Mouse (Mus musculus) hindbrain, postnatal 0 days (tissue): ENCODE measurements around the gene Rgs19. TPM values are rescaled to one million over a fixed set of nuclear protein-coding genes. Genes with fewer than 3 reads are reported as not detected.

Experiments
- ATAC-seq: fragments of 200-750 bp; cut with Nextera tagmentation; 2 replicates; pipeline ENCODE4 v1.8.0; 2017; ENCODE audit warnings: mild to moderate bottlenecking, moderate TSS enrichment, moderate library complexity
- DNase-seq: peaks from one replicate; pipeline ENCODE4 v3.0.0-alpha.2; 2015; ENCODE audit warnings: low spot score
- H3K27ac ChIP-seq: fragments of 300-500 bp; sonication (generic); 2 replicates; pipeline ENCODE4 v1.5.1; 2014; ENCODE audit warnings: mild to moderate bottlenecking
- H3K27me3 ChIP-seq: fragments of 300-500 bp; sonication (generic); 2 replicates; pipeline ENCODE4 v1.6.1; 2014; ENCODE audit warnings: low read length, mixed read lengths; ENCODE audit not compliant: insufficient read depth
- H3K36me3 ChIP-seq: fragments of 300-500 bp; sonication (generic); 2 replicates; pipeline ENCODE4 v1.6.1; 2014; ENCODE audit warnings: low read length, mixed read lengths; ENCODE audit not compliant: insufficient read depth
- H3K4me1 ChIP-seq: fragments of 300-500 bp; sonication (generic); 2 replicates; pipeline ENCODE4 v1.6.1; 2014; ENCODE audit warnings: antibody characterized with exemption, low read length, mixed read lengths; ENCODE audit not compliant: insufficient read depth
- H3K4me2 ChIP-seq: fragments of 300-500 bp; sonication (generic); 2 replicates; pipeline ENCODE4 v1.6.1; 2014; ENCODE audit warnings: low read depth, mild to moderate bottlenecking, low read length, moderate library complexity, mixed read lengths
- H3K4me3 ChIP-seq: fragments of 300-500 bp; sonication (generic); 2 replicates; pipeline ENCODE4 v1.5.1; 2014; ENCODE audit warnings: low read length
- H3K9ac ChIP-seq: fragments of 300-500 bp; sonication (generic); replicated peaks from 2 replicates; pipeline ENCODE4 v1.6.1; 2014; ENCODE audit warnings: mild to moderate bottlenecking, low read length, moderate library complexity, mixed read lengths
- H3K9me3 ChIP-seq: fragments of 300-500 bp; sonication (generic); 2 replicates; pipeline ENCODE4 v1.6.1; 2016; ENCODE audit warnings: low read length, mixed read lengths
- CTCF ChIP-seq: IDR thresholded peaks from 2 replicates; pipeline ENCODE4 v1.5.1; 2016; ENCODE audit warnings: antibody characterized with exemption, control low read depth, low read depth
- WGBS: fragments of 180-500 bp; shearing (Covaris S2); extraction: QIAGEN DNeasy Blood & Tissue Kit; methylation state at CpG from one replicate; pipeline ENCODE4 v1.1.7; 2014; 5-methylcytosine and 5-hydroxymethylcytosine counted together
- polyA plus RNA-seq: library from polyadenylated mRNA; unstranded; fragments of >200 nt; fragmentation: Nextera tagmentation; extraction: Ambion mirVana; gene quantifications from 2 replicates; pipeline ENCODE4 v1.2.1, GENCODE M21; 2015
- total RNA-seq: library from RNA; depleted of rRNA; stranded (reverse); fragments of >200 nt; gene quantifications from 2 replicates; pipeline ENCODE4 v1.2.3, GENCODE M21; 2014; rRNA removed

Rgs19 gene
- total RNA-seq (57.9 and 94.0 TPM in 2 replicates), polyA plus RNA-seq (50.6 and 56.8 TPM in 2 replicates)

DNA sequence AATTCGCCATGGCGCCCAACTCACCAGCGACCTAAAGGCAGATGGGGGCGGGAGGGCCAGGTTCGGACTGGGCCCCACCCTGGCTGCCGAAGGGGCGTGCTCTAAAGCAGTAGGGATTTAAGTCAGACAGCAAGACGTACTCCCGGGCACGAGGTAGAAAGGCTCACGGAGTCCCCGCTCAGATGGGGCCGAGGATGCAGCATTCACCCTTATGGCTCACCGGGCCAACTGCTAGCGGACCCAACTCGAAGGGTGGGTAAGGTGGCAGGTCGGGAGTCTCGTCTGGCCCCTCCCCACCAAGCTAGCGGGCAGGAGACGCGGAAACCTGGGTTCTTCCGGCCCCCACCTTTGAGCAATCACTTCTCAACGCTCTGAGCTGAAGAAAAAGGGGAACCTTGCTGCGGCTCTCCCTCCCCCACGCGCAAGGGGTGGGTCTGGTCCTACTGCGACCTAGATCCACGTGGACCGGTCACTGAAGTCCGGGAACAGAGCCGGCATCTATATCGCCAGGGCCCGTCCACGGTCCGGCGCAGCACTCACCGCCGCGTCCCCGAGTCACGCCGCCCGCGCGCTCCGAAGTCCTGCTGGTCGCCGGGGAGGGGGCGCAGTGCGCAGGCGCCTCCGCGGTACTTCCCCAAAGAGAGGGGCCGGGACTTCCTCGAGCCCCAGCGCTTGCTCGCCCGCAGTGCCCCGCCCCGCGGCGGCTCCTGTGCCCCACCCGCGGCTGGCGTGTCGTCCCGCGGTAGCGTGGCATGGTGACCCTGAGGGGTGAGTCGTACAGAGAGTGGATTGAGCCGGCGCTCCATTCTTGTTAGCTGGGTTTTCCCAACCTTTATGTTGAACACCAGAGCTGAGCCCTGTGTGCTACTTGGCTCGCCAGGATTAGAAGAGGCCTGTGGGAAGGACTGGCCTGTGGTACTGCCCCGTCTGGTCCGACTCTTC lies at the start of gene Rgs19:
Rgs19 (minus strand) TSS at position 639 of the 942 bp plus-strand sequence.
- H3K27me3 ChIP-seq: no peaks in the 10 kb centered on the region
- no peak; the same call in 1 of the 2 replicates for TF ChIP-seq CTCF

DNA sequence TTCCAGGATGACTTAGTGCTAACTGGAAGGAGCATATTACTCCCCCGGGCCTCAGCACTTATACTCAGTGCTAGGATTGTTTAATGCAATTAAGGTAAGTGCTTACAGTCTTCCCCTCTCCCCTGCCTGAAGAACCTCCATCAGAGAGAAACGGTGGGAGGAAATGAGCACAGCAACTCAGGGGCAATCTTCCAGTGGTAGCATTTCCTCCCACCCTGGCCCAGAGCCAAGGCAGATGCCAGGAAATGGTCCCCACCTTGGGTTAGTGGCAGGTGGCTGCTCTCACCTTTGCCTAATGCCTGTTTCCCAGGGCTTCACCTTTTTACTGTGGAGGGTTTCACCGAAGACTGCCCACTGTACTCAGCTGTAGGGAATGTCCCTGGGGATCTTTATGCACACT lies 36.3 kb upstream of the Rgs19 start:
- Histone ChIP-seq H3K27ac (no peak overlapping the region), H3K4me2 (no peak overlapping the region), H3K4me1 (0 out of 2 replicates have a peak, but pooled peaks cover 4% of the 10 kb centered on the region), H3K9ac (no peak overlapping the region), H3K4me3 (no peak overlapping the region), H3K36me3 (0 out of 2 replicates have a peak, but pooled peaks cover 3% of the 10 kb centered on the region), H3K27me3 (no peaks in the 10 kb centered on the region), H3K9me3 (no peaks in the 10 kb centered on the region)
- no peak for DNase-seq
- TF ChIP-seq CTCF: no peak
- 55% methylated on average over 3 of the region's 3 CpGs for WGBS
- no peak for ATAC-seq

More for the DNA sequence above, at the start of gene Rgs19:
- under 1% methylated on average over 67 of the region's 75 CpGs for WGBS
- peak within 1 kb of the TSS; percentile 68 for H3K4me3 ChIP-seq
- DNase-seq: peak; percentile 82
- peak; percentile 83 for ATAC-seq
- H3K36me3 ChIP-seq: peaks cover 11% of the 10 kb centered on the region; the same call in 1 of the 2 replicates
- no peaks in the 10 kb centered on the region for H3K9me3 ChIP-seq
- peak within 1 kb of the TSS; percentile 75 for H3K9ac ChIP-seq
- H3K4me2 ChIP-seq: peak within 1 kb of the TSS; percentile 97
- peak within 1 kb of the TSS; percentile 61 for H3K27ac ChIP-seq
- H3K4me1 ChIP-seq: no peaks in the 10 kb centered on the region; the same call in 1 of the 2 replicates

- Histone ChIP-seq H3K27me3 (no peaks in the 10 kb centered on the region), H3K9me3 (no peaks in the 10 kb centered on the region), H3K4me1 (0 out of 2 replicates have a peak, but pooled peaks cover 4% of the 10 kb centered on the region), H3K36me3 (0 out of 2 replicates have a peak, but pooled peaks cover 4% of the 10 kb centered on the region), H3K4me3 (no peak overlapping the region), H3K9ac (no peak overlapping the region), H3K27ac (no peak overlapping the region), H3K4me2 (no peak overlapping the region)
- no peak for TF ChIP-seq CTCF
- DNase-seq (peak; percentile 40), ATAC-seq (peak; percentile 74)
- 25% methylated on average over 9 of the region's 9 CpGs for whole genome bisulfite sequencing
Observed at GRCm38 (mm10) chr2:181727659-181728262, 34.0 kb upstream of the Rgs19 start.

GRCm38 (mm10) chr2:181722213-181722612 lies 28.4 kb upstream of the Rgs19 start:
- H3K9ac ChIP-seq: no peak overlapping the region
- DNase-seq (peak; percentile 75), ATAC-seq (peak; percentile 61; the same call in 1 of the 2 replicates)
- H3K4me1 ChIP-seq: peaks cover 2% of the 10 kb centered on the region; the same call in 1 of the 2 replicates
- no peak overlapping the region for H3K27ac ChIP-seq
- TF ChIP-seq CTCF: peak; percentile 88
- no peak overlapping the region for H3K4me3 ChIP-seq
- WGBS: 17% methylated on average over 3 of the region's 3 CpGs
- H3K27me3 ChIP-seq: no peaks in the 10 kb centered on the region
- H3K9me3 ChIP-seq: no peaks in the 10 kb centered on the region
- no peak overlapping the region for H3K4me2 ChIP-seq
- 0 out of 2 replicates have a peak, but pooled peaks cover 8% of the 10 kb centered on the region for H3K36me3 ChIP-seq

DNA sequence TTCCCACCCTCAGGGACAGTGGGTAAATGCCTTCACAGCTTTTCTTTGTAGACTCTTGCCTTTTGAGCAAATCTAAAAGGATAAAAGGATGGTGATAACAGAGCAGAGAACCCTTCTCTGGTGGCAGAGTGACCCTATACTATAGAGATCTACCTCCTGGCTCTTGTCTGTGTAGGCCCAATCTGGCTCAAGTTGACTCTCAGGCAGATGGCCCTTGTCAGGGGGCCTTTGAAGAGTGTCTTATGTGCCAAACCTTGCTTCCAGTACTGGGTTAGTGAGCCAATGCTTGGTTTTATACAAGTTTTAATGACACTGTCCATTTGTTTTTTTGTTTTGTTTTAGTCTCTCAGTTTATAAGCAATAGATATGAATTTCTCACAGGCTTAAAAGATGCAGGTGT lies 27.4 kb upstream of the Rgs19 start:
- no peak overlapping the region for H3K4me2 ChIP-seq
- DNase-seq: no peak
- no peaks in the 10 kb centered on the region for H3K27me3 ChIP-seq
- no peaks in the 10 kb centered on the region for H3K9me3 ChIP-seq
- no peak for ATAC-seq
- peaks cover 4% of the 10 kb centered on the region; the same call in 1 of the 2 replicates for H3K4me1 ChIP-seq
- no peak overlapping the region for H3K4me3 ChIP-seq
- 0 out of 2 replicates have a peak, but pooled peaks cover 8% of the 10 kb centered on the region for H3K36me3 ChIP-seq
- no peak for TF ChIP-seq CTCF
- no peak overlapping the region for H3K27ac ChIP-seq
- H3K9ac ChIP-seq: no peak overlapping the region

GRCm38 (mm10) chr2:181720061-181720460 lies 26.3 kb upstream of the Rgs19 start:
- H3K4me3 ChIP-seq: no peak overlapping the region
- H3K4me1 ChIP-seq: peaks cover 12% of the 10 kb centered on the region; the same call in 1 of the 2 replicates
- no peaks in the 10 kb centered on the region for H3K9me3 ChIP-seq
- no peak overlapping the region for H3K9ac ChIP-seq
- no peak overlapping the region for H3K4me2 ChIP-seq
- 0 out of 2 replicates have a peak, but pooled peaks cover 4% of the 10 kb centered on the region for H3K36me3 ChIP-seq
- H3K27me3 ChIP-seq: no peaks in the 10 kb centered on the region
- 20% methylated on average over 3 of the region's 3 CpGs for WGBS
- ATAC-seq: no peak
- no peak overlapping the region for H3K27ac ChIP-seq
- no peak for DNase-seq
- peak; percentile 23; the same call in 1 of the 2 replicates for TF ChIP-seq CTCF
